Mouse (Mus musculus) midbrain, embryonic 10.5 days (tissue): ENCODE measurements around the gene Ccsap. TPM values are rescaled to one million over a fixed set of nuclear protein-coding genes. Genes with fewer than 3 reads are reported as not detected.

ENCODE experiments used
- DNase-seq: peaks from one replicate; pipeline ENCODE4 v3.0.0-alpha.2; 2017; ENCODE audit warnings: low spot score
- H3K27ac ChIP-seq: fragments of 300-500 bp; sonication (generic); replicated peaks from 2 replicates; pipeline ENCODE4 v1.5.1; 2016; ENCODE audit warnings: mild to moderate bottlenecking
- H3K27me3 ChIP-seq: fragments of 300-500 bp; sonication (generic); 2 replicates; pipeline ENCODE4 v1.6.1; 2016; ENCODE audit warnings: low read depth, mild to moderate bottlenecking; ENCODE audit not compliant: poor library complexity, severe bottlenecking
- H3K36me3 ChIP-seq: fragments of 300-500 bp; sonication (generic); 2 replicates; pipeline ENCODE4 v1.6.1; 2016; ENCODE audit warnings: mild to moderate bottlenecking, moderate library complexity
- H3K4me1 ChIP-seq: fragments of 300-500 bp; sonication (generic); 2 replicates; pipeline ENCODE4 v1.6.1; 2016
- H3K4me3 ChIP-seq: fragments of 300-500 bp; sonication (generic); 2 replicates; pipeline ENCODE4 v1.5.1; 2016; ENCODE audit warnings: mild to moderate bottlenecking, moderate library complexity
- H3K9me3 ChIP-seq: fragments of 300-500 bp; sonication (generic); replicated peaks from 2 replicates; pipeline ENCODE4 v1.6.1; 2016; ENCODE audit warnings: mild to moderate bottlenecking
- WGBS: fragments of 180-500 bp; shearing (Covaris S2); methylation state at CpG from one replicate; pipeline ENCODE4 v1.1.7; 2016; 5-methylcytosine and 5-hydroxymethylcytosine counted together
- polyA plus RNA-seq: library from polyadenylated mRNA; unstranded; fragments of >200 nt; fragmentation: Nextera tagmentation; extraction: Ambion mirVana; gene quantifications from 2 replicates; pipeline ENCODE4 v1.2.1, GENCODE M21; 2016

Gene Ccsap
- polyA plus RNA-seq, 1 experiment from 2014 or later: 7.8 TPM

GRCm38 (mm10) chr8:123807852-123808573 lies 52.0 kb downstream of the Ccsap start:
- H3K9me3 ChIP-seq: no peaks in the 10 kb centered on the region
- peaks cover 40% of the 10 kb centered on the region for H3K4me1 ChIP-seq
- WGBS: 67% methylated on average over 6 of the region's 6 CpGs
- H3K27ac ChIP-seq: peak overlapping the region; percentile 93; the same call in 1 of the 2 replicates
- peaks cover 6% of the 10 kb centered on the region; the same call in 1 of the 2 replicates for H3K36me3 ChIP-seq
- no peak for DNase-seq
- H3K4me3 ChIP-seq: peak overlapping the region; percentile 79; the same call in 1 of the 2 replicates
- H3K27me3 ChIP-seq: no peaks in the 10 kb centered on the region

GRCm38 (mm10) chr8:123807024-123807431 lies 53.0 kb downstream of the Ccsap start:
- Histone ChIP-seq H3K27ac (peak overlapping the region; percentile 93), H3K36me3 (peaks cover 6% of the 10 kb centered on the region; the same call in 1 of the 2 replicates), H3K4me1 (peaks cover 40% of the 10 kb centered on the region), H3K9me3 (no peaks in the 10 kb centered on the region), H3K4me3 (peak overlapping the region; percentile 79), H3K27me3 (no peaks in the 10 kb centered on the region)
- WGBS: 12% methylated on average over 14 of the region's 14 CpGs
- DNase-seq: peak; percentile 35

GRCm38 (mm10) chr8:123806374-123806935 lies 53.6 kb downstream of the Ccsap start:
- Histone ChIP-seq H3K9me3 (no peaks in the 10 kb centered on the region), H3K27ac (peak overlapping the region; percentile 93), H3K27me3 (no peaks in the 10 kb centered on the region), H3K36me3 (peaks cover 6% of the 10 kb centered on the region; the same call in 1 of the 2 replicates), H3K4me1 (peaks cover 40% of the 10 kb centered on the region), H3K4me3 (peak overlapping the region; percentile 79)
- peak; percentile 28 for DNase-seq
- WGBS: under 1% methylated on average over 12 of the region's 12 CpGs

GRCm38 (mm10) chr8:123805718-123806373 lies 54.2 kb downstream of the Ccsap start, which contains the start of gene Rab4a:
Gene Rab4a (plus strand): TSS chr8:123805985.
- H3K9me3 ChIP-seq: 0 out of 2 replicates have a peak, but pooled peaks cover 3% of the 10 kb centered on the region
- no peaks in the 10 kb centered on the region for H3K27me3 ChIP-seq
- peak within 1 kb of the TSS; percentile 79 for H3K4me3 ChIP-seq
- peak within 1 kb of the TSS; percentile 93 for H3K27ac ChIP-seq
- peak; percentile 90 for DNase-seq
- WGBS: under 1% methylated on average over 45 of the region's 48 CpGs
- peaks cover 6% of the 10 kb centered on the region; the same call in 1 of the 2 replicates for H3K36me3 ChIP-seq
- peaks cover 40% of the 10 kb centered on the region for H3K4me1 ChIP-seq

GRCm38 (mm10) chr8:123805209-123805717 lies 54.7 kb downstream of the Ccsap start:
- Histone ChIP-seq H3K4me3 (peak overlapping the region; percentile 79), H3K27ac (peak overlapping the region; percentile 93), H3K9me3 (0 out of 2 replicates have a peak, but pooled peaks cover 4% of the 10 kb centered on the region), H3K36me3 (peaks cover 4% of the 10 kb centered on the region; the same call in 1 of the 2 replicates), H3K4me1 (peaks cover 40% of the 10 kb centered on the region), H3K27me3 (no peaks in the 10 kb centered on the region)
- no peak for DNase-seq
- WGBS: 14% methylated on average over 15 of the region's 15 CpGs

GRCm38 (mm10) chr8:123804586-123804985 lies 55.4 kb downstream of the Ccsap start:
- WGBS: 87% methylated on average over 7 of the region's 7 CpGs

GRCm38 (mm10) chr8:123803639-123804038 lies 56.4 kb downstream of the Ccsap start:
- WGBS: 87% methylated on average over 1 of the region's 1 CpGs
- H3K9me3 ChIP-seq: 0 out of 2 replicates have a peak, but pooled peaks cover 4% of the 10 kb centered on the region
- H3K27ac ChIP-seq: no peak overlapping the region
- no peaks in the 10 kb centered on the region for H3K27me3 ChIP-seq
- no peak for DNase-seq
- H3K4me1 ChIP-seq: peaks cover 33% of the 10 kb centered on the region
- H3K4me3 ChIP-seq: no peak overlapping the region
- H3K36me3 ChIP-seq: no peaks in the 10 kb centered on the region

More at GRCm38 (mm10) chr8:123804586-123804985, 55.4 kb downstream of the Ccsap start:
- H3K36me3 ChIP-seq: no peaks in the 10 kb centered on the region
- peaks cover 40% of the 10 kb centered on the region for H3K4me1 ChIP-seq
- no peak overlapping the region for H3K27ac ChIP-seq
- H3K9me3 ChIP-seq: 0 out of 2 replicates have a peak, but pooled peaks cover 4% of the 10 kb centered on the region
- H3K4me3 ChIP-seq: no peak overlapping the region
- no peaks in the 10 kb centered on the region for H3K27me3 ChIP-seq
- no peak for DNase-seq

- no peak overlapping the region for H3K27ac ChIP-seq
- no peak for DNase-seq
- WGBS: 91% methylated on average over 2 of the region's 2 CpGs
- H3K9me3 ChIP-seq: 0 out of 2 replicates have a peak, but pooled peaks cover 4% of the 10 kb centered on the region
- peaks cover 19% of the 10 kb centered on the region for H3K4me1 ChIP-seq
- no peak overlapping the region for H3K4me3 ChIP-seq
- no peaks in the 10 kb centered on the region for H3K36me3 ChIP-seq
- no peaks in the 10 kb centered on the region for H3K27me3 ChIP-seq
Measured at GRCm38 (mm10) chr8:123801538-123801937, 58.5 kb downstream of the Ccsap start.

- no peak for DNase-seq
- 95% methylated on average over 7 of the region's 7 CpGs for WGBS
Measured at GRCm38 (mm10) chr8:123800867-123801266, 59.1 kb downstream of the Ccsap start.

GRCm38 (mm10) chr8:123799885-123800284 lies 60.1 kb downstream of the Ccsap start:
- H3K4me1 ChIP-seq: peaks cover 5% of the 10 kb centered on the region
- DNase-seq: peak; percentile 34
- H3K27ac ChIP-seq: no peak overlapping the region
- no peaks in the 10 kb centered on the region for H3K36me3 ChIP-seq
- 0 out of 2 replicates have a peak, but pooled peaks cover 4% of the 10 kb centered on the region for H3K9me3 ChIP-seq
- 73% methylated on average over 3 of the region's 3 CpGs for WGBS
- H3K27me3 ChIP-seq: no peaks in the 10 kb centered on the region
- H3K4me3 ChIP-seq: no peak overlapping the region

More at GRCm38 (mm10) chr8:123800867-123801266, 59.1 kb downstream of the Ccsap start:
- H3K4me1 ChIP-seq: peaks cover 15% of the 10 kb centered on the region
- H3K27ac ChIP-seq: no peak overlapping the region
- H3K9me3 ChIP-seq: 0 out of 2 replicates have a peak, but pooled peaks cover 4% of the 10 kb centered on the region
- no peak overlapping the region for H3K4me3 ChIP-seq
- H3K27me3 ChIP-seq: no peaks in the 10 kb centered on the region
- H3K36me3 ChIP-seq: no peaks in the 10 kb centered on the region

- no peak for DNase-seq
- Histone ChIP-seq H3K4me1 (peaks cover 4% of the 10 kb centered on the region; the same call in 1 of the 2 replicates), H3K36me3 (no peaks in the 10 kb centered on the region), H3K9me3 (0 out of 2 replicates have a peak, but pooled peaks cover 4% of the 10 kb centered on the region), H3K4me3 (no peak overlapping the region), H3K27ac (no peak overlapping the region), H3K27me3 (no peaks in the 10 kb centered on the region)
- 81% methylated on average over 6 of the region's 6 CpGs for WGBS
Measured at GRCm38 (mm10) chr8:123799434-123799833, 60.6 kb downstream of the Ccsap start.

GRCm38 (mm10) chr8:123797928-123798327 lies 62.1 kb downstream of the Ccsap start:
- peaks cover 7% of the 10 kb centered on the region; the same call in 1 of the 2 replicates for H3K27me3 ChIP-seq
- DNase-seq: no peak
- H3K9me3 ChIP-seq: 0 out of 2 replicates have a peak, but pooled peaks cover 4% of the 10 kb centered on the region
- no peak overlapping the region for H3K4me3 ChIP-seq
- H3K36me3 ChIP-seq: no peaks in the 10 kb centered on the region
- H3K4me1 ChIP-seq: peaks cover 4% of the 10 kb centered on the region; the same call in 1 of the 2 replicates
- no peak overlapping the region for H3K27ac ChIP-seq
- WGBS: 91% methylated on average over 15 of the region's 15 CpGs
